Mouse (Mus musculus) adrenal gland, adult (tissue): ENCODE results near the gene Pttg1.

Experiments used
- DNase-seq, 2 experiments: peaks; one replicate each; pipeline ENCODE4 v3.0.0; 2022 to 2023; ENCODE audit warnings: low spot score in 1 of 2; ENCODE audit not compliant: inconsistent age in 2 of 2

Pttg1 gene

GRCm38 (mm10) chr11:43410291-43410690, 15.8 kb downstream of the Pttg1 start:
- no peak for DNase-seq

DNA sequence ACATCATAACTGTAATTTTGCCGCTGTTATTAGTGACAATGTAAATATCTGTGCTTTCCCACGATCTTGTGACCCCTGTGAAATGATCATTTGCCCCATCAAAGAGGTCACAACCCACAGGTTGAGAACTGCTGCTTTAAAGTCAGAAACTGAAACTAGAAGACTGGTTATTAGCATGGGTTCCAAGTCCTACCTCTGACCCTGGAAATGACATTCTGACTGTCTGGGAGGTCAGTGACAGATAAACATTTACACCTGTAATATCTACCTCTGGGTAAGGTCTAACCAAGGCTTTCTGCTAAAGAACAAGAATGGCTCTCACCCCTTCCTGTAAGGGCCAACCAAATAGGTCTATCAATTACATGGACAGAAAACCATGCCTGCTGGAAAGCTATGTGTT, 17.2 kb downstream of the Pttg1 start:
- DNase-seq = no peak

- no peak for DNase-seq
Observed at GRCm38 (mm10) chr11:43404150-43404807, 21.8 kb downstream of the Pttg1 start.

DNA sequence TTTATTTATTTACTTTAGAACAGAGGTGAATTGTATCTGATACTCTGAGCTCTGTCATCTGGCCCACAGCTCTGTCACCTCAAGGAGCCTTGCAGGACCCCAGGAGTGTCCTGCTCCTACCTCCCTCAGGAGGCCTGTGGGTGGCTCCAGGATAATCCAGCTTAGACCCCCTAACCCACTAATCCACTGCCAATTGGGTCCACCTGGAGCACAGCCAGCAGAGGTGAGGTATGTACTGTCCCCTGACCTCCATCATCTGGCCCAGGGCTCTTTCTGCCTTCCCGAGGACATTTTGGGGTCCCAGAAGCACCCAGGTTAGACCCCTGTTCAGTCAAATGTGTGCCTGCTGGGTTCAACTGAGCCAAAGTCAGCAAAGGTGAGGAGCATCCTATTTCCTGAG, 25.9 kb downstream of the Pttg1 start:
- DNase-seq = no peak

- no peak for DNase-seq
Observed at GRCm38 (mm10) chr11:43399297-43399696, 26.8 kb downstream of the Pttg1 start.

- no peak for DNase-seq
Observed at GRCm38 (mm10) chr11:43396672-43397071, 29.4 kb downstream of the Pttg1 start.

- DNase-seq = no peak
Observed at GRCm38 (mm10) chr11:43396246-43396645, 29.8 kb downstream of the Pttg1 start.

DNA sequence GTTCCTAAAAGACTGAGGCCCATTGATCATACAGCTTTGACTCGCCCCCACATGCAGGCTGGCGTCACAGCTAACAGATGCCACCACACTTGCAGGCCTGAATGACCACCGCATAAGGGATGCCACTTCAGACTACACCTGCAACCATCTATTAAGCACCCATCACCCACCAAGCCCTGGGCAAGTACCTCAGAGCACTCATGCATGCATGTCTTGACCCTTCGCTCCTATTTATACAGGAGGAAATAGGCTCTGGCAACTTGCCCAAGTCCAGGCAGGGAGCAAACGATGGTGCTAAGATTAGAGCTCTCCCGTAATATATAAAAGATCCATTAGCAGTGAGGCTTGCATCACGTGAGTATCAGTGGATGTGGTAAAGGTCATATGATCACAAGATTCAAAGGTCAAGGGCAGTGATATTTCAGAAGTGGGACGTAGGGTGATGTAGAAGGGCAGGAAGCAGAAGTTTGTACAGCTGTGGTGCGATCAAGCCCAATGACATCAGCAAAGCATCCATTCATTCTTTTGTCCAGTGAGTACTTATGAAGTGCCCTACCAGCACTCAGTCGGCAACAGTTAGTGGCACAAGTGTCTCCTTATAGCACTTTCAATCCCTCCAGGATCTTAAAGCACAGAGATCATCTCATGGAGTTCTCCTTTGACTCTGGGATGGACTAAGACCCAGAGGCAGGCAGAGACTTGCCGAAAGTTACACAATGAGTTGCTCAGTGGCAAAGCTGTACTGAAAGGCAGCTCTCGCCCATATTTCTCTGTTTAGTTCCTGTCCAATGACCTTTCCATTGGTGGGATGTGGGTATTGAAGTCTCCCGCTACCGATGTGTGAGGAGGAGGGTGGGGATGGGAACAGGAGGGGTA, 30.7 kb downstream of the Pttg1 start:
- DNase-seq = peak in 1 of 2 experiments; percentile 37

DNA sequence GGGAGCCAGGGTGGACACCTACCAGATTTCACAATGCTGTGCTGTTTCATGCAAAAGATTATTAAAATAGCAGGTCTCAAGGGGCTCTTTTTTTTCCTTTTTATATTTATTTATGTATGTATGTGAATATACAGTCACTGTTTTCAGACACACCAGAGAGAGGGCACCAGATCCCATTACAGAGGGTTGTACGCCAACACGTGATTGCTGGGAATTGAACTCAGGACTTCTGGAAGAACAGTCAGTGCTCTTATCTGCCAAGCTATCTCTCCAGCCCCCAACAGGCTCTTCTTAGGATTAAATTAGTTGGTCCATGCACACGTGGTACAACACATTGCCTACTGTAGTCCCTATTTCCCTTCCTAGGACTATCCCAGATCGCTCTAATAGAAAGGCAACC, 32.7 kb downstream of the Pttg1 start:
- DNase-seq = no peak

- DNase-seq = no peak
Observed at GRCm38 (mm10) chr11:43392757-43393156, 33.3 kb downstream of the Pttg1 start.

GRCm38 (mm10) chr11:43389118-43389517, 36.9 kb downstream of the Pttg1 start:
- no peak for DNase-seq

DNA sequence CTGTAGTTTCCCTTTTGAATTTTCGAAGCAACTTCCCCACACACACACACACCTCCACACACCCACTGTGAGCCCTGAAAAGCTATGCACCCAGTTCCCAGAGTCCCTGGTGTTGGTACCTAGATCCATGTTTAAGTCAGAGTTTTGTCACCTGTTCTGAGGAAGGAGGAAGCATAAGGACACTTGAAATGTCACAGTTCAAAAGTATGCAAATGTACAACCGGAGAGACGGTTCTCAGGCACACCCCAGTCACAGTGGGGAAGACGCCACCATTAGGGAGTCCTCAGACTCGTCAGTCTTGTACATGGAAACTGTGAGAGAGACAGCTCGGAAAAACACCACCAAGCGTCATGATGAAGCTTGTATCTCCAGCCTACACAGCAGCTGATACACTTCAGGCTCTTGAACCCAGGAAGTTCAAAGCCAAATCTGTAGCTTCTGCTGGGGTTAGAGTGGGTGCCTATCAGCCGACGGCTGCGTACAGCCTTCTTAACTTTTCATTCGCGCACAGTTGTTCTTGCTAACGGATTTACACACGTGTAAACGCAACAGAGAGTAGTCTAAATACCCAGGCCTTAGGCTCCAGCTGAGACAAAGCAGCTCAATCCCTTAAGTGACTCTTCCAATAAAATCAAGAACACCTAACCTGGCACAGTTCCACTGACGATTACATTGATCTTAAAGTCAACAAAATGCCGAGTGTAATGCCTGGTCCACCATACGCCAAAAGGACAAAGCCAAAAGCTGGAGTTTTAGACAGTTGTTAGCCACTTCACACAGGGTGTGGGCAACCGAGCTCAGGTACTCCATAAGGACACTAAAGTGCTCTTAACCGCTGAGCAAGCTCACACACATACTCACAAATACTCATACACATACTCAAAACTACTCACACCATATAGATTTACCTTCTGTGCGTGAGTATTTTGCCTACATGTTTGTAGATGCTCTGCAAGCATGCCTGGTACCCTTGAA, 37.6 kb downstream of the Pttg1 start:
- no peak for DNase-seq

DNA sequence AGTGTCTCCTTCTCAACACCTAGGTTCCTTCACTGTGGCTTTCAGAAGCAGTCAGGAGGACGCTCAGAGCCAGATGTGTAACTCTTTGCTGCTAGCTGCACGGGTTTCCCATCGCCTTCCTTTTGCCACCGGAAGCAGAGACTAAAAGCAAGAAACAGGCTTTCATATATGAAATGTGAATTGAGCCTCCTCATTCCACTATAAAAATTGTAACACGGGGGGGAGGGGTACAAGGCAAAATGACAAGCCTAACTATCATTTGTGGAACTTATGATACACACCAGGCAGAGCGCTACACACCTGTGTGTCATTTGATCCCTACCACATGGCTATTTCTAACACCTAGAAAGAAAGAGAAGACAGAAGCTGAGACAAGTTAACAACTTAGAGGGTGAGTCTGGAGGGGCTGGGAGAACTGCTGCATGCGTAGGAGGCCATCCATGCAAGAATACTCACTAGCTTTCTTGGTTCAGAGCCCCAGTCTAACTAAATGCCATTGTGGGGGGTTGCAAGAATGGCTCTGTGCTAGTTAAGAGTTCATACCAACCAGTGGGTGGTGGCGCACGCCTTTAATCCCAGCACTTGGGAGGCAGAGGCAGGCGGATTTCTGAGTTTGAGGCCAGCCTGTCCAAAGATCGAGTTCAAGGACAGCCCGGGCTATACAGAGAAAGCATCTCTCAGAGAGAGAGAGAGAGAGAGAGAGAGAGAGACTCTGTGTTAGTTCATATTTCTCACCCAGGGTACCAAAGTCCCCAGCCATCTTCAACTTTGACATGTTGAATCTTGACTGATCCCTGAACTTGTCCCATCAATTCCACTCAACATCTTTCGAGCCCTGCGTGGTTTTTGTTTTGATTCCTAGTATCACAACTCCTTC, 38.8 kb downstream of the Pttg1 start:
- DNase-seq = no peak

DNA sequence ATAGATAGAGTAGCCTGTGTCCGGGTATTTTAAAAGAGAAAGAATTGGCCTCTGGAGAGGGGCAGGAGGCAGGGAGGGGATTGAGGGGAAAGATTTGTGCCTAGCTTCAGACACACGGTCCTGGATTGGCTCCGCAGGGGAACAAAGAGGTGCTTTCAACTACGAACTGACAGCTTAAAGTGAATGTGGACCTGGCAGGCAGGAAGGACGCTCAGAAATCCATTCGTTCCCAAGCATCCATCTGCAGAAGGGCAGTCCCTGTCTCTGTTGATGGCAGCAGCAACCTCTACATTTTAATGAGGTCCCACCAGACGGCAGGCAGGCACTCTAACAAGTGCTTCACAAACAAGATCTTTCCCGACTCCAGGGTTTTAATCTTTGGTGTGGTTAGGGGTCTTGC, 40.3 kb downstream of the Pttg1 start:
- DNase-seq = peak in 1 of 2 experiments; percentile 6

GRCm38 (mm10) chr11:43385055-43385649, 40.9 kb downstream of the Pttg1 start:
- DNase-seq = peak; percentile 48 to 85

DNA sequence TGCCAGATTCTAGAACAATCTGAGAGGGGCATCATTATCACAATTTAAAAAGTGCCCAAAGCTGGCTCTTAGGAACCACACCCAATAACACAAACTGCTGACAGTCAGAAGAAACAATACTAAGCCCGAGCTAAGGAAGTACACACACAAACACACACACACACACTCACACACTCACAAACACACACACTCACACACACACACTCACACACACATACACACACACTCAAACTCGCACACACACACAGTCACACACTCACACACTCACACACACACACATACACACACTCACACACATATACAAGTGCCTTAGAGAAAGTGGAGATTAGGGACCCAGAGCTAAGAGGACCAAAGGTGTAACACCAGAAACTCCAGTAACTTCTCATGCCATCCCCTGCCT, 42.5 kb downstream of the Pttg1 start:
- DNase-seq = no peak

- no peak for DNase-seq
Observed at GRCm38 (mm10) chr11:43380901-43381300, 45.1 kb downstream of the Pttg1 start.

DNA sequence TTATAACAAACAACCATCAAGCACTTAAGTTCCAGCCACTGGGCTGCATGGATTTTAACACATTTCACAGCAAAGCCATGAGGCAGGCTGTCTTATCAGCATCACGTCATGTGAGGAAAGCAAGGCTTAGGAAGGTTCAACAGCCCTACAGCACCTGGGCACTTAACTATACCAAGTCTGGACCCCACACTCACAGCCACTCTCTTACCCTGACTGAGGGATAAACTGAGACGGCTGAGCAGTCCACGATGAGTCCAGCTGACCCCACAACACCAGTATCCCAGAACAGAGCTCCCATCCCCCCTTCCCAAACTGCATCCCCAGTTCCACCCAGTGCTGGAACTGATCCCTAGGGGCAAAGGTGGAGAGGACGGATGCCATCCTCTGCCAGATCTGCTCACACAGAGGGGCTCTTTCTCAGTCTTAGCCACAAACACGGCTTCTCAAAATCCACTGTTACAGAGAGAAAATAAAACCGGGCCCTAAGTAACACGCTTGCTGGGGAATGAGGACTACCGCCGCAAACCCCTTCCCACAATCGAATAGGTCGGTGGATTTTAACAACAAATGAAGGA, 46.1 kb downstream of the Pttg1 start:
- no peak for DNase-seq

DNA sequence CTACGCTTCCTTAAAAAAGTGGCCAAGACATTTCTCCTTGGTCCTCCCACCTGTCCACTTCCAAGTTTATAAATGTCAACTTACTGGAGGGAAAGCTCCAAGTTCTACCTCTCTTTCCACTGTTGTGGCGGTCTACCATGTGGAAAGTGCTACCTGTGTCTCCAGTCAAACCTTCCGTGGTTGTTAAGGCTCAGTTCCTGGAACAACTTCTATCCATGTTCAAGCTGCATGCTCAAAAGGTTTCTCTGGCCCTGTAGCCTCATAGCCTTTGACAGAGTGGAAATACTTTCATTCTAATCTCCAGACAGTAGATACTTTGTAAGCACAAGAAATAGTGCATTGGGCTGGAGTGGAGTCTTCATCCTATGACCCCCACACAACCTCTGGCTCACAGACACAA, 46.6 kb downstream of the Pttg1 start:
- DNase-seq = no peak
